Mouse (Mus musculus): ENCODE data around the gene Spcs3. TPM values are rescaled to one million over a fixed set of nuclear protein-coding genes. Genes with fewer than 3 reads are reported as not detected.

The Spcs3 gene
- polyA plus RNA-seq, 1 experiment, result 58.3 TPM

- no peak for TF ChIP-seq POLR2A (IDR thresholded peaks at IDR 0.05; ENCODE audit: borderline replicate concordance, low read depth, low read length)
- no peak for TF ChIP-seq CTCF (IDR thresholded peaks at IDR 0.05; ENCODE audit: low read depth, low read length)
- H3K4me3 ChIP-seq (ENCODE audit: insufficient read depth, low read length), result no peak overlapping the region
- H3K27ac ChIP-seq (ENCODE audit: insufficient read depth, low read depth, low read length), result no peak overlapping the region
- H3K4me1 ChIP-seq (ENCODE audit: control insufficient read depth, insufficient read depth, low read length), result peaks cover 4% of the 10 kb centered on the region; the same call in 1 of the 2 replicates
Measured at GRCm38 (mm10) chr8:54488437-54488836, 41.4 kb downstream of the Spcs3 start.

- TF ChIP-seq POLR2A (IDR thresholded peaks at IDR 0.05; ENCODE audit: borderline replicate concordance, low read depth, low read length) (no peak), CTCF (IDR thresholded peaks at IDR 0.05; ENCODE audit: low read depth, low read length) (no peak)
- Histone ChIP-seq H3K4me3 (ENCODE audit: insufficient read depth, low read length) (peak overlapping the region; percentile 45), H3K27ac (ENCODE audit: insufficient read depth, low read depth, low read length) (no peak overlapping the region), H3K4me1 (ENCODE audit: control insufficient read depth, insufficient read depth, low read length) (peaks cover 4% of the 10 kb centered on the region; the same call in 1 of the 2 replicates)
Measured at GRCm38 (mm10) chr8:54486555-54487273, 43.1 kb downstream of the Spcs3 start.

Other genes with a start within 250 kb of the Spcs3 start
- gene Asb5, start 418 bp downstream of the Spcs3 start, polyA plus RNA-seq (2012; ENCODE audit: insufficient read depth, insufficient read length, missing spikeins), result 0.35 TPM in 1 of 2 replicates, not detected in the other
- not detected in 2 replicates for gene Spata4, start 70.8 kb upstream of the Spcs3 start, polyA plus RNA-seq (2012; ENCODE audit: insufficient read depth, insufficient read length, missing spikeins)